Mouse (Mus musculus) midbrain, postnatal 0 days (tissue): ENCODE measurements at regions not wholly inside any gene's neighbourhood (a gene's known extent, or its start where the extent isn't known, plus 50 kb on each side); places are given as distances from the start of the nearest gene placed in this dataset.

Experiments
- ATAC-seq: fragments of 200-750 bp; cut with Nextera tagmentation; 2 replicates; pipeline ENCODE4 v1.8.0; 2017; ENCODE audit warnings: moderate number of reproducible peaks, mild to moderate bottlenecking, moderate TSS enrichment, moderate library complexity; ENCODE audit not compliant: low FRiP score
- DNase-seq: peaks from one replicate; pipeline ENCODE4 v3.0.0-alpha.2; 2015; ENCODE audit warnings: low spot score
- H3K27ac ChIP-seq: fragments of 300-500 bp; sonication (generic); 2 replicates; pipeline ENCODE4 v1.5.1; 2014; ENCODE audit warnings: low read depth, mild to moderate bottlenecking, low read length, mixed read lengths
- H3K27me3 ChIP-seq: fragments of 300-500 bp; sonication (generic); 2 replicates; pipeline ENCODE4 v1.6.1; 2014; ENCODE audit warnings: low read length, control low read depth, mixed read lengths; ENCODE audit not compliant: insufficient read depth
- H3K36me3 ChIP-seq: fragments of 300-500 bp; sonication (generic); 2 replicates; pipeline ENCODE4 v1.6.1; 2014; ENCODE audit warnings: low read length, control low read depth, mixed read lengths; ENCODE audit not compliant: insufficient read depth
- H3K4me1 ChIP-seq: fragments of 300-500 bp; sonication (generic); 2 replicates; pipeline ENCODE4 v1.6.1; 2014; ENCODE audit warnings: mild to moderate bottlenecking, control low read depth, antibody characterized with exemption, low read length, mixed read lengths; ENCODE audit not compliant: insufficient read depth
- H3K4me2 ChIP-seq: fragments of 300-500 bp; sonication (generic); 2 replicates; pipeline ENCODE4 v1.6.1; 2014; ENCODE audit warnings: low read depth, mild to moderate bottlenecking, low read length, mixed read lengths; ENCODE audit not compliant: poor library complexity, severe bottlenecking
- H3K4me3 ChIP-seq: fragments of 300-500 bp; sonication (generic); 2 replicates; pipeline ENCODE4 v1.5.1; 2014; ENCODE audit warnings: low read depth, mild to moderate bottlenecking, low read length, moderate library complexity
- H3K9ac ChIP-seq: fragments of 300-500 bp; sonication (generic); replicated peaks from 2 replicates; pipeline ENCODE4 v1.6.1; 2014; ENCODE audit warnings: mild to moderate bottlenecking, low read length, moderate library complexity, mixed read lengths; ENCODE audit not compliant: poor library complexity, severe bottlenecking
- H3K9me3 ChIP-seq: fragments of 300-500 bp; sonication (generic); 2 replicates; pipeline ENCODE4 v1.6.1; 2016; ENCODE audit warnings: low read length, control low read depth
- CTCF ChIP-seq: IDR thresholded peaks from 2 replicates; pipeline ENCODE4 v1.5.1; 2016; ENCODE audit warnings: antibody characterized with exemption, mild to moderate bottlenecking
- WGBS: fragments of 180-500 bp; shearing (Covaris S2); extraction: QIAGEN DNeasy Blood & Tissue Kit; methylation state at CpG from one replicate; pipeline ENCODE4 v1.1.7; 2014; 5-methylcytosine and 5-hydroxymethylcytosine counted together

DNA sequence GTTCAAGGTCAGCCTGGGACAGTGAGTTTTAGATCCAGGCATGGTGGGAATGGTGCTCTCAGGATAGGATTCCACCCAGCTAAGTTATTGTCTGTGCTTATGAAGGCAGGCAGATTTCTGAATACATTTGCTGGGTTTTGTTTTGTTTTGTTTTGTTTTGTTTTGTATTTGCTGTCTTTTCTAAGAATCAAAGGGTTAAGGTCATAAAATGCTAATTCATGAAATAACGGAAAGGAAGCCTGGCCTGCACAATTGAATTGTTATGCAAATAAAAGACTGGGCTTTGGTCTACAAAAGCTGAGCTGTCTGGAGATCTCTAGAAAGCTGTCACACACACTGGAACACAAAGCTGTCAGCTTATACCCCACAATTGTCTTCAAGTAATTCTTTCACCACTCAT is 521.7 kb downstream of the Gpam start:
- no peak overlapping the region for H3K4me2 ChIP-seq
- no peaks in the 10 kb centered on the region for H3K4me1 ChIP-seq
- WGBS, result 19% methylated on average over 1 of the region's 1 CpGs
- no peaks in the 10 kb centered on the region for H3K9me3 ChIP-seq
- no peak overlapping the region for H3K4me3 ChIP-seq
- no peak for ATAC-seq
- H3K36me3 ChIP-seq, result no peaks in the 10 kb centered on the region
- no peak for TF ChIP-seq CTCF
- DNase-seq, result no peak
- H3K27ac ChIP-seq, result no peak overlapping the region
- H3K9ac ChIP-seq, result no peak overlapping the region
- no peaks in the 10 kb centered on the region for H3K27me3 ChIP-seq

- no peak overlapping the region for H3K4me2 ChIP-seq
- H3K9ac ChIP-seq, result no peak overlapping the region
- no peak for TF ChIP-seq CTCF
- H3K27me3 ChIP-seq, result no peaks in the 10 kb centered on the region
- no peaks in the 10 kb centered on the region for H3K36me3 ChIP-seq
- ATAC-seq (no peak), DNase-seq (peak; percentile 41)
- H3K4me1 ChIP-seq, result no peaks in the 10 kb centered on the region
- no peak overlapping the region for H3K27ac ChIP-seq
- H3K9me3 ChIP-seq, result no peaks in the 10 kb centered on the region
- WGBS, result 69% methylated on average over 4 of the region's 4 CpGs
- no peak overlapping the region for H3K4me3 ChIP-seq
Measured at GRCm38 (mm10) chr19:54616924-54617323, 510.1 kb downstream of the Gpam start.
